9 mouse cellular contexts compared by ENCODE assay signal in the genomic region with DNA sequence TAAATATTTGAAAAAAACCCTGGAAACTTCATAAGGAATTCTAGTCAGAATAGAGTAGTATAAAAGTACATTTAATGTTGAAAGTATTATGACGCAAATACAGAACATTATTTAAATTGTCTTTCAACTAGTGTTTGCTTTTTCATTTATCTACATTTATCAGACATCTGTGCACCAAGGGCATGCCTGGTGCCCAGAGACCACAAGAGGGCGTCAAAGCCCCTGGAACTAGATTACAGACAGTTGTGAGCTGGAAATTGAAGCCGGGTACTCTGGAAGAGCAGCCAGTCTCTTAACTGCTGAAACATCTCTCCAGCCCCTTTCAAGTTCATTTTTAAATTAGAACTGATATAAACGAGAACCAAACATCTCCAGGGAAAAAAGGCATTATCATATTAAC. TPM values are rescaled to one million over a fixed set of nuclear protein-coding genes. Genes with fewer than 3 reads are reported as not detected.
DNase-seq lines count a peak whose midpoint lies in the region; ATAC-seq and TF ChIP-seq lines count a peak whose summit lies in the region.
"Had no signal": no experiment of that assay in that cellular context is flagged by ENCODE, and none has a peak within 500 bp of the region (broad histone marks: within the 10 kb centered on the region; RNA-seq: fewer than 3 reads in every experiment).

No protein-coding gene starts in this region.

- no peak overlapping the region for H3K4me2 ChIP-seq in forebrain, embryonic 11.5 days (ENCODE audit: low read depth, low read length, severe bottlenecking)
- H3K4me2 ChIP-seq in forebrain, embryonic 15.5 days (replicated peaks) = no peak overlapping the region
- H3K4me2 ChIP-seq in liver, embryonic 11.5 days = no peak overlapping the region
- H3K4me2 ChIP-seq in lung, embryonic 14.5 days = no peak overlapping the region
- no peak overlapping the region for H3K4me2 ChIP-seq in intestine, embryonic 16.5 days (ENCODE audit: low read depth, low read length)
- H3K4me2 ChIP-seq: stomach, embryonic 15.5 days had no signal

- H3K27me3 ChIP-seq in forebrain, embryonic 11.5 days (ENCODE audit: control insufficient read depth, insufficient read depth, low read length) = no peaks in the 10 kb centered on the region
- H3K27me3 ChIP-seq in forebrain, embryonic 15.5 days = no peaks in the 10 kb centered on the region
- H3K27me3 ChIP-seq in liver, adult 2 months (ENCODE audit: control insufficient read depth, insufficient read depth, low read length) = no peaks in the 10 kb centered on the region
- no peaks in the 10 kb centered on the region for H3K27me3 ChIP-seq in liver, embryonic 11.5 days (replicated peaks; ENCODE audit: control insufficient read depth, insufficient read depth, low read length)
- H3K27me3 ChIP-seq in lung, embryonic 14.5 days (ENCODE audit: insufficient read depth, low read length) = no peaks in the 10 kb centered on the region
- H3K27me3 ChIP-seq in intestine, embryonic 16.5 days (replicated peaks; ENCODE audit: control insufficient read depth, insufficient read depth, low read length) = no peaks in the 10 kb centered on the region
- H3K27me3 ChIP-seq: stomach, embryonic 15.5 days had no signal

- H3K4me3 ChIP-seq in forebrain, embryonic 11.5 days (ENCODE audit: low read depth, low read length) = no peak overlapping the region
- H3K4me3 ChIP-seq in forebrain, embryonic 15.5 days = no peak overlapping the region
- H3K4me3 ChIP-seq in liver, adult 2 months (ENCODE audit: insufficient read depth, low read depth, low read length) = no peak overlapping the region
- no peak overlapping the region for H3K4me3 ChIP-seq in liver, embryonic 11.5 days (ENCODE audit: low read depth, low read length)
- no peak overlapping the region for H3K4me3 ChIP-seq in lung, embryonic 14.5 days (ENCODE audit: low read depth, low read length)
- no peak overlapping the region for H3K4me3 ChIP-seq in intestine, embryonic 16.5 days (ENCODE audit: low read length)
- H3K4me3 ChIP-seq: stomach, embryonic 15.5 days had no signal

- no peak for TF ChIP-seq POLR2A in liver, adult 2 months (IDR thresholded peaks at IDR 0.05; ENCODE audit: extremely low read depth, insufficient read depth, low read length)
- TF ChIP-seq POLR2A in brain, embryonic 14.5 days (IDR thresholded peaks at IDR 0.05; ENCODE audit: borderline replicate concordance, extremely low read depth, insufficient read depth, insufficient read length, poor library complexity, severe bottlenecking) = no peak

- H3K4me1 ChIP-seq in forebrain, embryonic 11.5 days (replicated peaks; ENCODE audit: control insufficient read depth, insufficient read depth, low read length) = no peaks in the 10 kb centered on the region
- H3K4me1 ChIP-seq in forebrain, embryonic 15.5 days = 0 out of 2 replicates have a peak, but pooled peaks cover 6% of the 10 kb centered on the region
- H3K4me1 ChIP-seq in liver, adult 2 months (ENCODE audit: control insufficient read depth, insufficient read depth, low read length) = peaks cover 12% of the 10 kb centered on the region
- peaks cover 13% of the 10 kb centered on the region for H3K4me1 ChIP-seq in liver, embryonic 11.5 days (replicated peaks; ENCODE audit: control insufficient read depth, insufficient read depth, low read length)
- no peaks in the 10 kb centered on the region for H3K4me1 ChIP-seq in lung, embryonic 14.5 days (ENCODE audit: insufficient read depth)
- H3K4me1 ChIP-seq in intestine, embryonic 16.5 days (ENCODE audit: control insufficient read depth, insufficient read depth, low read length) = no peaks in the 10 kb centered on the region

- ATAC-seq in forebrain, embryonic 11.5 days (replicated peaks; ENCODE audit: low FRiP score) = no peak
- no peak for ATAC-seq in forebrain, embryonic 15.5 days (replicated peaks)
- no peak for ATAC-seq in liver, embryonic 11.5 days (replicated peaks; ENCODE audit: low FRiP score)
- ATAC-seq in lung, embryonic 14.5 days (ENCODE audit: insufficient read depth) = 0 out of 2 replicates have a peak, but pooled peaks have one; percentile 38
- no peak for ATAC-seq in intestine, embryonic 16.5 days

- no peak overlapping the region for H3K9ac ChIP-seq in forebrain, embryonic 11.5 days (ENCODE audit: low read length)
- no peak overlapping the region for H3K9ac ChIP-seq in forebrain, embryonic 15.5 days (replicated peaks)
- no peak overlapping the region for H3K9ac ChIP-seq in liver, adult 2 months (ENCODE audit: low read depth, low read length)
- H3K9ac ChIP-seq in liver, embryonic 11.5 days (ENCODE audit: low read depth, low read length) = no peak overlapping the region
- no peak overlapping the region for H3K9ac ChIP-seq in lung, embryonic 14.5 days
- H3K9ac ChIP-seq in intestine, embryonic 16.5 days (ENCODE audit: low read depth, low read length) = no peak overlapping the region
- H3K9ac ChIP-seq: stomach, embryonic 15.5 days had no signal

- no peak overlapping the region for H3K27ac ChIP-seq in forebrain, embryonic 11.5 days (ENCODE audit: low read depth, low read length)
- no peak overlapping the region for H3K27ac ChIP-seq in forebrain, embryonic 15.5 days (replicated peaks)
- no peak overlapping the region for H3K27ac ChIP-seq in liver, adult 2 months (replicated peaks; ENCODE audit: insufficient read depth, low read depth, low read length)
- H3K27ac ChIP-seq in liver, embryonic 11.5 days (ENCODE audit: low read depth, low read length) = no peak overlapping the region
- H3K27ac ChIP-seq in lung, embryonic 14.5 days (ENCODE audit: low read depth) = no peak overlapping the region
- no peak overlapping the region for H3K27ac ChIP-seq in intestine, embryonic 16.5 days (ENCODE audit: low read length)
- H3K27ac ChIP-seq: stomach, embryonic 15.5 days had no signal

- DNase-seq in forebrain, embryonic 11.5 days (ENCODE audit: low spot score) = peak; percentile 68
- DNase-seq in liver, adult 2 months (ENCODE audit: extremely low read depth, low read depth, low spot score) = no peak
- no peak for DNase-seq in liver, embryonic 11.5 days (ENCODE audit: low spot score)
- peak; percentile 55 for DNase-seq in brain, embryonic 14.5 days (ENCODE audit: low read depth)
- peak; percentile 74 for DNase-seq in lung, embryonic 14.5 days
- no peak for DNase-seq in frontal cortex, postnatal 36 days (ENCODE audit: low spot score in 2 of 2)

- H3K9me3 ChIP-seq in forebrain, embryonic 11.5 days (ENCODE audit: control insufficient read depth, low read length) = no peaks in the 10 kb centered on the region
- no peaks in the 10 kb centered on the region for H3K9me3 ChIP-seq in forebrain, embryonic 15.5 days
- H3K9me3 ChIP-seq in liver, embryonic 11.5 days (ENCODE audit: control insufficient read depth, low read length) = no peaks in the 10 kb centered on the region
- no peaks in the 10 kb centered on the region for H3K9me3 ChIP-seq in lung, embryonic 14.5 days (ENCODE audit: low read depth, low read length)
- H3K9me3 ChIP-seq in intestine, embryonic 16.5 days (ENCODE audit: control insufficient read depth, low read length) = no peaks in the 10 kb centered on the region
- H3K9me3 ChIP-seq: stomach, embryonic 15.5 days had no signal

- H3K79me2 ChIP-seq in liver, adult 2 months (ENCODE audit: control insufficient read depth, insufficient read depth, low read length) = no peaks in the 10 kb centered on the region

- WGBS in forebrain, embryonic 11.5 days = 54% methylated on average over 4 of the region's 4 CpGs
- WGBS in forebrain, embryonic 15.5 days = 54% methylated on average over 4 of the region's 4 CpGs
- 74% methylated on average over 4 of the region's 4 CpGs for WGBS in liver, adult 2 months
- 51% methylated on average over 4 of the region's 4 CpGs for WGBS in liver, embryonic 11.5 days
- WGBS in lung, embryonic 14.5 days = 62% methylated on average over 4 of the region's 4 CpGs
- WGBS in intestine, embryonic 16.5 days = 59% methylated on average over 4 of the region's 4 CpGs

- peak; percentile 68 for TF ChIP-seq CTCF in liver, adult 2 months (IDR thresholded peaks at IDR 0.05; ENCODE audit: low read depth, low read length)
- peak; percentile 64; the same call in 1 of the 2 replicates for TF ChIP-seq CTCF in brain, embryonic 14.5 days (IDR thresholded peaks at IDR 0.05; ENCODE audit: borderline replicate concordance, extremely low read depth, insufficient read depth, insufficient read length)
- TF ChIP-seq CTCF in lung, embryonic 14.5 days (IDR thresholded peaks at IDR 0.05; ENCODE audit: low read depth) = peak; percentile 60

- H3K36me3 ChIP-seq in forebrain, embryonic 11.5 days (ENCODE audit: control insufficient read depth, insufficient read depth, low read length) = no peaks in the 10 kb centered on the region; the same call in 1 of the 2 replicates
- peaks cover 10% of the 10 kb centered on the region for H3K36me3 ChIP-seq in forebrain, embryonic 15.5 days
- peaks cover 8% of the 10 kb centered on the region; the same call in 1 of the 2 replicates for H3K36me3 ChIP-seq in liver, adult 2 months (ENCODE audit: control insufficient read depth, insufficient read depth, low read length)
- H3K36me3 ChIP-seq in liver, embryonic 11.5 days (ENCODE audit: control insufficient read depth, insufficient read depth, low read length) = peaks cover 3% of the 10 kb centered on the region; the same call in 1 of the 2 replicates
- H3K36me3 ChIP-seq in lung, embryonic 14.5 days (ENCODE audit: insufficient read depth) = peaks cover 49% of the 10 kb centered on the region
- peaks cover 5% of the 10 kb centered on the region; the same call in 1 of the 2 replicates for H3K36me3 ChIP-seq in intestine, embryonic 16.5 days (ENCODE audit: control insufficient read depth, insufficient read depth, low read length)

RNA-seq across cellular contexts. Expression of gene Ralbp1, which starts 23.0 kb away (rescaled TPM):
- polyA plus RNA-seq in forebrain, embryonic 11.5 days (2014; fragmentation: Nextera tagmentation; extraction: Ambion mirVana) = 35.4 and 45.2 TPM in 2 replicates
- 57.5 and 61.3 TPM in 2 replicates for polyA plus RNA-seq in forebrain, embryonic 15.5 days (2015; fragmentation: Nextera tagmentation; extraction: Ambion mirVana)
- total RNA-seq in liver, adult 2 months (2014; rRNA removed) = 14.3 and 14.5 TPM in 2 replicates
- 10.2 and 10.3 TPM in 2 replicates for polyA plus RNA-seq in liver, adult 2 months (2012; rRNA removed)
- polyA plus RNA-seq in liver, embryonic 11.5 days (2014; fragmentation: Nextera tagmentation; extraction: Ambion mirVana) = 48.7 and 55.2 TPM in 2 replicates
- polyA plus RNA-seq in brain, embryonic 14.5 days (2012; rRNA removed) = 28.4 and 32.5 TPM in 2 replicates
- polyA plus RNA-seq in lung, embryonic 14.5 days (2014; fragmentation: Nextera tagmentation; extraction: Ambion mirVana) = 61.4 and 65.8 TPM in 2 replicates
- 67.5 and 71.1 TPM in 2 replicates for polyA plus RNA-seq in intestine, embryonic 16.5 days (2015; fragmentation: Nextera tagmentation; extraction: Ambion mirVana)

Comparison
In these comparisons a context has a peak if more than half of its experiments do, and no peak if none do; other contexts are left out.
1. DNase-seq: peak in forebrain, embryonic 11.5 days (single experiment), brain, embryonic 14.5 days (single experiment) and lung, embryonic 14.5 days (single experiment); none in liver, adult 2 months (single experiment), liver, embryonic 11.5 days (single experiment) and frontal cortex, postnatal 36 days (0 of 2).
2. Peak in every context shown above with its lines, with median percentiles within 50 percentile points of each other: CTCF ChIP-seq.